Mouse (Mus musculus): ENCODE measurements around the gene Lrmda. TPM values are rescaled to one million over a fixed set of nuclear protein-coding genes. Genes with fewer than 3 reads are reported as not detected.

Gene Lrmda
- polyA plus RNA-seq, 1 experiment, result 0.14 TPM

DNA sequence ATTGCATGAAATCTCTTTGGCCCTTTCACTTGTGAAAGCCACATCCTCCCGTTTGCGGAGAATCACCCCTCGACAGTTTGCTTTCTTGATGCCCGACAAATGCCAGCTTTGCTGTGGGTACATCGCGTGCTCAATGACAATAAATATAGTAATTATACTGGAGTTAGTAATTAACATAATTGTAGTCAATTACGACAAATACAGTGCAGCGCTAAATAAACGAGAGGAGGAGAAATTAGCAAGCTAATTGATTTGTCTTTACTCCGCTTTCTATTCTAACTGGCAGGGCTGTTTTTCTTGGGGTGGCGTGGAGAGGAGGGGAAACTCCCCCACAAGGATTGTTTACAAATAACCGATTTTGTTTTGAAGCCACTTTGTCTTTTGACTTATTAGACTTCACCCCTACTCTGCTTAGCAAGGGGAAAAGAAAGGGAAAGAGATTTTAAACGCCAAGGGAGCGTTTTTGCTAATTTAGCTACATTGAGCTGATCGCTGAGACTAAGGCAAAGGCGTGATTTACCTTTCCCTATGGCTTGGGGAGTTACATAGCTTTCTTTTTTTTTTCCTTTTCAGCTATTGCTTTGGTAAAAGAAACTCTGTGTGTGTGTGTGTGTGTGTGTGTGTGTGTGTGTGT lies 18.1 kb downstream of the Lrmda start:
- no peak for DNase-seq (ENCODE audit: extremely low spot score in 1 of 2, low spot score in 1 of 2)

GRCm38 (mm10) chr14:22042146-22042545 lies 22.6 kb downstream of the Lrmda start:
- no peak for DNase-seq (ENCODE audit: extremely low spot score in 1 of 2, low spot score in 1 of 2)

- no peak for DNase-seq (ENCODE audit: extremely low spot score in 1 of 2, low spot score in 1 of 2)
Measured at GRCm38 (mm10) chr14:22043420-22043819, 23.9 kb downstream of the Lrmda start.

DNA sequence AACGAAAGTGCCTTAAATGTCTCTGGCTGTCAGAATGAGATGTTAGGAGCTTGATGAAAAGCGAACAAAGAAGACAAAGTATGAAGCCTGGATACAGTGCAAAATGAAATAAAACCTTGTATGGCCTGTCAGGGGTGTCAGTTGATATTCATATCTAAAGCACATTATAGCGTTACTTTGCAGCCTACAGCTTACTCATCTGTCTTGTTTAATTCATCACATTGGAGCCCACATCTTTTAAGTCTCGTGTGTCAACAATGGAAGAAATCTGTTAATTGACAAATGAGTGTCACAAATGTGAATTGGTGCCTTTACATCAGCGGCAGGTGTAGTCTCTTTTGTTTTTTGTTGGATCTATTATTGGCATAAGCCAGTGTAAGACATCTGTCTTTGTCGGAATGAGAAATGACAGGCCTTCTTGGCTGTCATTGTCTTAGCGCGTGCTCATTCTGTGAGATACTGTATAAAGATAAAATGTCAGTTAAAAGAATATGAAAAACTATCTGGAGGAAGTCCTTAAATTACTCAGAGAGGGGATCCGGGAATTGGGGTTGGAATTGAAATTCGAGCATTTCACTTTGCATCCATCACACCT lies 26.8 kb downstream of the Lrmda start:
- no peak for DNase-seq (ENCODE audit: extremely low spot score in 1 of 2, low spot score in 1 of 2)

- no peak for DNase-seq (ENCODE audit: extremely low spot score in 1 of 2, low spot score in 1 of 2)
Measured at GRCm38 (mm10) chr14:22048068-22048899, 28.8 kb downstream of the Lrmda start.

GRCm38 (mm10) chr14:22048900-22049199 lies 29.3 kb downstream of the Lrmda start:
- DNase-seq (ENCODE audit: extremely low spot score in 1 of 2, low spot score in 1 of 2), result no peak

DNA sequence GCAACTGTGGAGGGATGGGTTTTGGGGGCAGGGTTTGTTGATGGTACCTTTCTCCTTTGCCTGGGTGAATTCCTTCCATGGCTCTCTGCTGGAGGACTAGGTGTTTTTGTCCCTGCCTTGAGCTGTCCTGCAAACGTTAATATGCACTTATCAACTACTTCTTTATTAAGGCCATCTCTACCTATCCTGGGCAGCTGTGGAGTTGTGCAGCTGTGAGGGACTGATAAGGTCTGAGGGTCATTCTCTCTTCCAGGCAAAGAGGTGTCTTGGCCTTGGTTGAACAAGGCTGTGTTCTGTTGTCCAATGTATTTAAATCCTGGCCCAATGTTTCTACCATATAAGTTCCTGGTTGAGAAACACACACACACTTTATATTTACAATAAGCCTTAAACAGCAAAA lies 29.8 kb downstream of the Lrmda start:
- DNase-seq (ENCODE audit: extremely low spot score in 1 of 2, low spot score in 1 of 2), result no peak

GRCm38 (mm10) chr14:22051941-22052664 lies 32.6 kb downstream of the Lrmda start:
- peak in 1 of 2 experiments; percentile 24 for DNase-seq (ENCODE audit: extremely low spot score in 1 of 2, low spot score in 1 of 2)

GRCm38 (mm10) chr14:22055630-22056029 lies 36.1 kb downstream of the Lrmda start:
- no peak for DNase-seq (ENCODE audit: extremely low spot score in 1 of 2, low spot score in 1 of 2)

GRCm38 (mm10) chr14:22056246-22056645 lies 36.7 kb downstream of the Lrmda start:
- no peak for DNase-seq (ENCODE audit: extremely low spot score in 1 of 2, low spot score in 1 of 2)

- DNase-seq (ENCODE audit: extremely low spot score in 1 of 2, low spot score in 1 of 2), result no peak
Measured at GRCm38 (mm10) chr14:22058729-22059128, 39.2 kb downstream of the Lrmda start.

- no peak for DNase-seq (ENCODE audit: extremely low spot score in 1 of 2, low spot score in 1 of 2)
Measured at GRCm38 (mm10) chr14:22059348-22059861, 39.9 kb downstream of the Lrmda start.

GRCm38 (mm10) chr14:22060787-22061186 lies 41.3 kb downstream of the Lrmda start:
- no peak for DNase-seq (ENCODE audit: extremely low spot score in 1 of 2, low spot score in 1 of 2)

DNA sequence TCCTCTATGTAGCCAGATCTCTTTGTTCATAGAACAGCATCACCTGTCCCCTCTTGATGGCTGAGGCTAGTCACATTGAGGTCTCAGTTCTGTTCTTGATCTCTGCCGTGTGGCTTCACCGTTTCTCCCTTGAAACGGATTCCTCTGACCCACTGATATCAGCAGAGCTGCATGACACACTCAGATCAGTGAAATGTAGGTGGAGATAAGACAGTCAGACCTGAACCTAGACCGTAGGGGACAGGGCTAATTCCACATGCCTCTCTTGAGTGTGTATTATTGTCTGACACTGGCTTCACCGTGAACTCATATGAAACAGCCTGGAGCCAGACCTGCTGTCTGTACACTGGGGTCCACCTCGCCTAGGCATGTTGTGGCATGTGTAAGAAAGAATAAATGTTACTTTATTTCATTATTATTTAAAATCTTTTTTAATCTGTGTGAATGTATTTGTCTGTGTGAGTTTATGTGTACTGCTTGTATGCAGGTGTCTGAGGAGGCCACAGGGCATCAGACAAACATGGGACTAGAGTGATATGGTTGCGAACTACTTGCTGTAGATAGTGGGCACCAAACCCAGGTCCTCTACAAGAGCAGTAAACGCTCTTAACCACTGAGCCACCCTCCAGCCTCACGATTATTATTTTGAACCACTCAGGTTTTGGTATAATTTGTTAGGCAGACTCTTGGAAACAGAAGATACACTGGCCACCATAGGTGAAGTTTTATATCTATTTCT lies 42.8 kb downstream of the Lrmda start:
- DNase-seq (ENCODE audit: extremely low spot score in 1 of 2, low spot score in 1 of 2), result no peak

GRCm38 (mm10) chr14:22069169-22069568 lies 49.7 kb downstream of the Lrmda start:
- no peak for DNase-seq (ENCODE audit: extremely low spot score in 1 of 2, low spot score in 1 of 2)

DNA sequence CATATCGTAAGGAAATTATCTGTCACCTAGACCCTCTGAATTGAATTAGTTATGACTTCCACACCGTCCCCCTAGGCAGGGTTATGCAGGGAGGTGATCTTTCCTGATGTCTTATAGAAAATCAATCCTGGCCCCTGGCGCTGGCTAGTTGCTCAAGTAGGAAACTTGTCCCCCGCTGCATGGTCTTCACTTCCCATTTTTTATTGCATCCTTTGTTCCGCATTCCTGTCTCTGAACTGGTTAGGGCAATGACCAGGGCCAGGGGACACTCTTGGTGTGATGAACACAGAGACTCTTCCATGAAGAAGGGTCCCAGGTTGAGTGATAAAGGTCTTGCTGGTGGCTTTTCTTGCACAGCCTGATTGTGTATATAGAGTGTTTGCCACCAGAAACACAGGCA lies 53.9 kb downstream of the Lrmda start:
- DNase-seq (ENCODE audit: extremely low spot score in 1 of 2, low spot score in 1 of 2), result no peak

GRCm38 (mm10) chr14:22074229-22074628 lies 54.7 kb downstream of the Lrmda start:
- no peak for DNase-seq (ENCODE audit: extremely low spot score in 1 of 2, low spot score in 1 of 2)

DNA sequence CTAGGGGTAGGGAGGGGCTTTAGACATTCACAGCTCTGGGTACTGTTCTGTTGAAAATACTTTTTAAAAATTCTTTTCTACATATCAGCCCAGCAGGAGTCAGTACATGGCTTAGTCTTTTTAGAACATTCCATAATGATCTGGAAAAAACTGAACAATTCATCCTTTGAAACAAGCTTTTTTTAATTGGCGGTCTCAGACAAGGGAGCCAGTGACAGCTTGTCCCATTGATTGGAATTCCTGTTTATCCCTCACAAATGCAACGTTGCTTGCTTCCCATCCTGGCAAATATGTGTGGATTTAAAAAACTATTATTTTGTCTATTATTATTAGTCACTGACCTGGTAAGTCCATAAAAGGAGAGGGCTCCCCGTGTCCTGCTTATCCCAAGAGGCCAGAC lies 64.4 kb downstream of the Lrmda start:
- DNase-seq (ENCODE audit: extremely low spot score in 1 of 2, low spot score in 1 of 2), result no peak

DNA sequence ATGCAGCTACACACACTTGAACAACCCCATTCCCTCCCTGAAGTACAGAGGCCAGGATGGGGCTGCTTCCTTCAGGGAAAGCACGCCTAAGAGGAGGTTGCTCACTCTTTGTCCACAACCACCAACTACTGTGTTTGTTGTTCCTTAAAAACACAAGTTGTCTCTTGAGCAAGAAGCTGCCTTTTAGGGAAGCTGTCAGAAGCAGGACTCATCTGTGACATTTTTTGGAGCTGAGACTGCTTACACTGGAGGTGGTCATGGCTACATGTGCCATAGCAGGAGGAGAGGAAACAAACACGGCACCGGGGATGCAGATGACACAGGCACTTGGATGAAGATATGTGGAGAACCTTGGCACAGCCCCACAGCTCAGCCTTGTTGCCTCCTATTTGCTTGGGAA lies 65.9 kb downstream of the Lrmda start:
- no peak for DNase-seq (ENCODE audit: extremely low spot score in 1 of 2, low spot score in 1 of 2)

GRCm38 (mm10) chr14:22088604-22089003 lies 69.1 kb downstream of the Lrmda start:
- no peak for DNase-seq (ENCODE audit: extremely low spot score in 1 of 2, low spot score in 1 of 2)

All from frontal cortex, adult 2 months (tissue).